Mouse (Mus musculus) left cerebral cortex, adult 18-20 months (tissue): ENCODE data around the gene Ntmt1. TPM values are rescaled to one million over a fixed set of nuclear protein-coding genes. Genes with fewer than 3 reads are reported as not detected.
A peak's percentile ranks its signal among the peaks of the same experiment; 100 is the strongest.

Source experiments
- DNase-seq, 2 experiments: peaks; one replicate each; pipeline ENCODE4 v3.0.0; 2021 to 2022; ENCODE audit warnings: low spot score in 2 of 2, mixed read lengths in 1 of 2
- total RNA-seq, 2 experiments: library from RNA; stranded (reverse); gene quantifications; 2 replicates each; pipeline ENCODE4 v1.2.3; 2021

Gene Ntmt1
- total RNA-seq, 2 experiments from 2014 or later, result 32.9 to 34.1 TPM

- DNase-seq, result no peak
Observed at GRCm38 (mm10) chr2:30859782-30860181, 52.2 kb downstream of the Ntmt1 start.

- no peak for DNase-seq
Observed at GRCm38 (mm10) chr2:30862081-30862480, 54.5 kb downstream of the Ntmt1 start.

- DNase-seq, result no peak
Observed at GRCm38 (mm10) chr2:30863574-30863973, 55.9 kb downstream of the Ntmt1 start.

DNA sequence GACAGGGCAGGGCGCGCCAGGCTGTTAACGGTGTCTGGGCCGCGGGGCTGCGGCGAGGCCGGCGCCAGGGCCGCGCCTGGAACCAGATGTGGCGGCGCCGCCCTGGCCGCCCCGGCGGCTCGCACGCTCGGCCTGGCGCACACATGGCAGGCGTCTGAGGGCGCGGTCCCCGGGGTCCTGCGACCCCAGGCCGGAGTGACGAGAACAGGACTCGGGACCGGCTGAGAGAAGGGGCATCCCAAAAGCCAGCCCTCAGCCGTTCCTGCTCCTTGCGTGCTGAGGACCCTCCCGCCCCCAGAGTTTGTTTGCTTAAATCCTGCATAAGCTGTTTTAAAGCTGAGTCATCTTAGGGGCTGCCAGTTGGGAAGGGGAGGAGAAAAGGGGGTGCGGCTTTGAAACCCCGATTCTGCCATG, 57.3 kb downstream of the Ntmt1 start:
- no peak for DNase-seq

DNA sequence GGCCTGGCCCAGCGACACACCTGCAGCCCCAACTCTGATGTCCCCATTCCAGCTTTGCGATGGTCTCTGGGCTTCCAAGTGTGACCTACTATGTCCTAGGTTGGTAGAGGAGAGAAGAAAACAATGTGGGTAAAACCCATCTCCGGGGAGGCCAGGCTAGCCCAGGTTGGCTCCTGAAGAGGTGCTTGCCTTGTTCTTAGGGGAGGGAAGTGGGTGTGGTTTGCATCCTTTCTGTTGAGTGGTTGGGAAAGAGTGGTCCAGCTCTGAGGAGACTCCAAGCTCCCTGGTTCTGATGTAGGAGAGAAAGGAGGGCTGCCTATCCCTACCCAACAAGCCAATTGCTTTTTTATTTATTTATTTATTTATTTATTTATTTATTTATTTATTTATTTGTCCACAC, 57.8 kb downstream of the Ntmt1 start:
- DNase-seq, result no peak

DNA sequence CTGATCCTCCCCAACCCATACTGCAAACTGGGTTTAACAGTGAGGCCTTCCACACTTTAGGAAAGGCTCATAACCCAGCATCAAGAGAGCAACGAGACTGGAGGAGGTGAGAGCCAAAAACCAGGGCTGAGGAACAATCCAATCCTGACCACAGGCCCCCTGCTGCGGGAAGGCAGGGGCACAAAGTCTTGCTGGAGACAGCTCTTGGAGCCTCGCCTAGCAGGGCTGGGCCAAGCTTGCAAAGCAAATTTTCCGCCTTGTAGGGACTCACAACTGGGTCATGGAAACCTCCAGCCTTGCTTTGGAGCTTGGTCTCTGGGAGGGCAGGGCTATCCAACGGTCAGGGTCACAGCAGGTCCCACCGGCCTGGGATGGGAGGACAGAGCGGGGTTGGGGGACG, 63.2 kb downstream of the Ntmt1 start:
- peak in 1 of 2 experiments; percentile 18 for DNase-seq

Other genes starting within 250 kb of the Ntmt1 start
- gene Cstad, start 212.8 kb upstream of the Ntmt1 start, total RNA-seq, result 1 to 10 TPM; 3.1 to 4.0 TPM
- 1 to 10 TPM; 8.2 to 8.4 TPM for gene 1700001O22Rik, start 4.2 kb upstream of the Ntmt1 start, total RNA-seq
- gene Asb6, start 22.5 kb downstream of the Ntmt1 start, total RNA-seq, result 10 to 100 TPM; 41.0 to 43.1 TPM
- gene Prrx2, start 27.1 kb downstream of the Ntmt1 start, total RNA-seq, result 1 to 10 TPM; 2.1 to 2.8 TPM
- gene Ptges, start 122.0 kb downstream of the Ntmt1 start, total RNA-seq, result 1 to 10 TPM; 7.1 to 9.8 TPM
- gene Tor1b, start 145.1 kb downstream of the Ntmt1 start, total RNA-seq, result 10 to 100 TPM; 27.4 to 30.2 TPM
- gene Tor1a, start 160.1 kb downstream of the Ntmt1 start, total RNA-seq, result 10 to 100 TPM; 37.3 to 40.0 TPM
- 10 to 100 TPM; 68.6 to 71.2 TPM for gene BC005624, start 174.4 kb downstream of the Ntmt1 start, total RNA-seq
- 10 to 100 TPM; 69.2 to 81.8 TPM for gene Usp20, start 174.5 kb downstream of the Ntmt1 start, total RNA-seq